Mouse (Mus musculus): ENCODE data around the gene Ralb.

The Ralb gene

DNA sequence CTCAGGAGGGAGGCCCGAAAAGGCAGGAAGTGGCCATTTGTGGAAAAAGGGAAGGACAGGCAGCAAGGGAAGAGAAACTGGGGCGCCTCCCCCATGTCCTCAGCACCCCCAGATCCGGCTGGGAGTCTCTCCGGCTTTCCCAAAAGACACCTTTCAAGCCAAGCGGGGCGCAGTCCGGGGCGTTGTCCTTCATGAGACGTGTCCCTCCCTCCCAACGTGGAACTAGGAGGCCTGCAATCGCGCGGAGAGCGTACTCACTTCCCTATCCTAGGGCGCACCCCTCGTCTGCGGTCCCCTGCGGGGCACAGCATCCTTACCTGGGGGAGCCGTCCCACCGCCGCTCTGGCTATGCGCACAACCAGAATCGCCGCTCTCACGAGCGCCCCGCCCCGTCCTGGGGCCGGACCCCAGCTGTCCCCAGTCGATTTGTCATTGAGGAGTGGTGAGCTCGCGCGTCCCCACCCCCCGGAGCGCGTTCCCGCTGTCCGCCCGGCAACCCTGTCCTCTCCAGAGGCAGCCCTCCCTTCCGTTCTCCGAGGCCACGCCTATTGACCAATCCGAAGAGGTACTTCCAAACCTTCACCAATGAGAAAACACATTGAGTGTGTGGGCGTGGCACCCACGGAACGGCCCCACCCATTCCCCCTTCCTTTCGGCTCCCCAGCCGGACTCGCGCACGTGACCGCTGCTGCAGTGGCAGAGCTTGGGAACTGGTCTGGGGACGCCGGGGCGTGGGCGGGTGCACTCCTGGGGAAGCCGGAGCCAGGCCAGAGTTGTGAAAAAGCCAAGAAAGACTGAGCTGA lies at the start of gene Ralb:
Gene Ralb, minus strand, starts transcription at position 535 of the 803 bp plus-strand sequence.
- peak; percentile 70 to 73 for DNase-seq (ENCODE audit: low spot score in 2 of 2)

- no peak for DNase-seq (ENCODE audit: low spot score in 2 of 2)
Measured at GRCm38 (mm10) chr1:119551651-119552050, 47.1 kb upstream of the Ralb start.

- no peak for DNase-seq (ENCODE audit: low spot score in 2 of 2)
Measured at GRCm38 (mm10) chr1:119550064-119550463, 45.5 kb upstream of the Ralb start.

- DNase-seq (ENCODE audit: low spot score in 2 of 2) = no peak
Measured at GRCm38 (mm10) chr1:119549327-119549689, 44.7 kb upstream of the Ralb start.

DNA sequence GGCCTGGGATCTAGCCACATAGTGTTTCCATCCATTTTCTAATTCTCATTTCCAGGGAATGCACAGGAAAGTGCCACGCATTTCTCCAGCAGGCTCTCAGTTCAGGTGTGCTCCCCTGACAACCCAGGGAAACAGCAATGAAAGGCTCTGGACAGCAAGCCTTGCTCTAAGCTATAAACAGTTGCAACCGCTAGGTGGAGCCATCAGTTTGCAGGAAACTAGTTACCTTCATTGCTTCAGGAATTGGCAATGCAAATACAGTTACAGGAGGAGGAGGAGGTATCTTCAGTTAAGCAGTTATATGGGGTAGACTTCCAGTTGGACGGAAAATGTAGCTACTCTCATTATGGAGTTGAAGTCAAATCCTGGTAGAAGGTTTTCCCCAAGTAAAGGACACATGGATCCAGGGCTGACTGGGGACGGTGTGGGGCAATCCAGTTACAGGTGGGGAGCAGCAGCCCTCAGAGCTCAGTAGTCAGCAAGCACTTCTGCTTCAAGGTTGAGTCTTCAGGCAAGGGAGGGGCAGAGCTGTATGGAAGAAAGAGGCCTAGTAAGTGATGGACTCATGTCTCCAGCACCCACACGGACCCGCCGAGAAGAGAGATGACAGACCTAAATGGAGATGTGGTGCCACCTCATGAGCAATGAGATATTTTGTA lies 44.2 kb upstream of the Ralb start:
- peak; percentile 31 to 62 for DNase-seq (ENCODE audit: low spot score in 2 of 2)

GRCm38 (mm10) chr1:119546490-119546889 lies 41.9 kb upstream of the Ralb start:
- DNase-seq (ENCODE audit: low spot score in 2 of 2) = no peak

GRCm38 (mm10) chr1:119545671-119546070 lies 41.1 kb upstream of the Ralb start:
- no peak for DNase-seq (ENCODE audit: low spot score in 2 of 2)

- no peak for DNase-seq (ENCODE audit: low spot score in 2 of 2)
Measured at GRCm38 (mm10) chr1:119545164-119545563, 40.6 kb upstream of the Ralb start.

GRCm38 (mm10) chr1:119544611-119545155 lies 40.1 kb upstream of the Ralb start:
- DNase-seq (ENCODE audit: low spot score in 2 of 2) = no peak

GRCm38 (mm10) chr1:119543316-119543715 lies 38.7 kb upstream of the Ralb start:
- no peak for DNase-seq (ENCODE audit: low spot score in 2 of 2)

DNA sequence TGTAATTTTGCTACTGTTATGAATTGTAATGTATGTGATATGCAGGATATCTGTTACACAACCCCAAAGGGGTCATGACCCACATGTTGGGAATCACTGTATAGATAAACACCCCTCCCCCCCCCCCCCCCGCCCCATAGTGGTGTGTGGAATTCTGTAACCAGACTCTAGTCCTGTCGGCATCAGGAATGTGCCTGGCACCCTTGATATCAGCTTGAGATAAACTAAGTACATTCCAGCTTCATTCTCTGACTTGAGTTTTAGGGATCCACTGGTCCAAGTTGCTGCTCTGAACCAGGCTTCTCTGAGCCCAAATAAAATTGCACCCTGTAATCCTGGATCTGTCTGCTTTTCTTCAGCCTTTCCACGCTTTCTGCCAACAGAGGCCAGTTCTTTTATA lies 37.0 kb upstream of the Ralb start:
- no peak for DNase-seq (ENCODE audit: low spot score in 2 of 2)

GRCm38 (mm10) chr1:119540836-119541557 lies 36.4 kb upstream of the Ralb start:
- DNase-seq (ENCODE audit: low spot score in 2 of 2) = no peak

DNA sequence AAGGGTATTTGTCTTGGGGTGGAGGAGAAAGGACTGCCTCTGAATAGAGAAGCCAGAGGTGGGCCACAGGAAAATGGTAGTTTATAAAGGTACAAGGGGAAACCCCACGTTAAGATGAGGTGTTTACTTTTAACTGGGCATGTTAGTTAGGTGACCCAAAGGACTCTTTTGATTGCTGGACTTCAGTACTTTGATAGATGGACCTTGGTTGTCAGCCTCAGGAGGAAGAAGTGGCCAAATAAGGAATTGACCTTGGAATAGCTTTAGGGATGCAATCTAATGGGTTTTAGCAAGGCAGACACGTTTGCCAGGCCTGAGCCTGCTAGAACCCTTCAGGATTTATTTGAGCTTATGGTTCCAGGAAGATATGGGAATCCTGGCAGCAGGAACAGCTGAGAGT lies 34.7 kb upstream of the Ralb start:
- no peak for DNase-seq (ENCODE audit: low spot score in 2 of 2)

DNA sequence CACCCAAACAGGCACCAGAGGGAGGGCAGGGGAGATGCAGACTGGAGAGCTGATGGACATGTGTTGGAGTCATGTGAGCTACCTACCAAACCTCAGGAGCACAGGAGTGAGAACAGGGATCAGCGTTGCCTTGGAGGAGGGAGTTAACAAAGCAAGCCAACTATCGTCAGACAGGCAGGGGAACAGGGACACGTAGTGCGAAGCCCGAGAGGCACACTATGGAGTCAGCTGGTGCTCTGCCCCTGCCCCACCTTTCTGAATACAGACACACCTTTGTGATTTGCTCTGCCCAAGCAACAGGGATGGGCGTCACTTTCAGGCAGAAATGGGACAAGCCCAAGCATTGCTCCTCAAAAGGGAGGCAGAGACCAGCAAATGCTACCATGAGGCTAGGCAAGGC lies 33.1 kb upstream of the Ralb start:
- no peak for DNase-seq (ENCODE audit: low spot score in 2 of 2)

DNA sequence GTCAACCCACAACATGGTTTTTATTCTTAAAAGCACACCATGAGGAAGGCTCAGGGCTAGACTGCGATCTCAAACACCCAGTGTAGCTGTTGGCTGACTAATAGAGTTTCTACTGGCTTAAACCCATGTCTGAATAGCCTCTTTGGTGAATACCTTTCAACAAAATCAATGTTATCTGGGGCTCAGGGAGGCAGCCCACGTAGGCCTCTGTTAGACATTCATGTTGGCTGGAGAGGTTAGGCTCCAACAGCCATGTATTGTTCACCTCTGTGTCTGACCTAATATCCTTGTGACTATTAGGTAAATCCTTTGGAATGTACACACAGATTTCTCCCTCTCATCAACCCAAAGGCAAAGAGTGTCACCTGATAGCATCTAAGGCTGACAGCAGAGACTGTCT lies 31.5 kb upstream of the Ralb start:
- DNase-seq (ENCODE audit: low spot score in 2 of 2) = no peak

- no peak for DNase-seq (ENCODE audit: low spot score in 2 of 2)
Measured at GRCm38 (mm10) chr1:119534341-119534740, 29.7 kb upstream of the Ralb start.

DNA sequence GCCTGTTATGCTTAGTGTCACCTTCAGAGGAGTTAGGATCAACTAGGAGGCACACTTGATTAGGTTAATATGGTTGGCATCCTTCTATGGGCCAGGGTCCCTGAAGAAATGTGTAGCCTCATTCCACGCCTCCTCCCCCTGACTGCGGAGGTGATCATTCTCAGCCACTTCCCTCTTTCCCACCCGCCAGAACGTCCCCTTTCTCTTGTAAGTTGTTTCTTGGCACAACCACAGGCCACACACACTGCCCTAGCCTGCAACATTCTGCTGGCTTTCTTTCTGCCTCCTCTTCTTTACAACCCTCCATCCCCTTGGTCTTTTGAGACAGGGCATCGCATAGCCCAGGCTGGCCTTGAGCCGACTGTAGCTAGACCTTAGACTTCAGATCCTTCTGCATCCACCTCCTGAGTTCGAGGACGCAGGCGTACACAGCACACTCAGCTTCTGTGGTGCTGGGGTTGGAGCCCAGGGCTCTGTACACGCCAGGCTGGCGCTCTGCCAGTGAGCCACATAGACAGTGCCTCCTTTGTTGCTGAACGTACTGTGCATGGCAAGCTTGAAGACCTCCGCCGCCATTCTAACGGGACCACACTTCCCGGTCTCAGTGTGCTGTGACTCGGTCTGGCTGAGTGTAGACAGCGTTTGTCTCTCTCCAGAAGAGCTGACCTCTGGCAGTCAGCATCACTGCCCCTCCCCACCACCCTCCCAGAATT lies 28.7 kb upstream of the Ralb start:
- no peak for DNase-seq (ENCODE audit: low spot score in 2 of 2)

GRCm38 (mm10) chr1:119532165-119532564 lies 27.6 kb upstream of the Ralb start:
- DNase-seq (ENCODE audit: low spot score in 2 of 2) = no peak

DNA sequence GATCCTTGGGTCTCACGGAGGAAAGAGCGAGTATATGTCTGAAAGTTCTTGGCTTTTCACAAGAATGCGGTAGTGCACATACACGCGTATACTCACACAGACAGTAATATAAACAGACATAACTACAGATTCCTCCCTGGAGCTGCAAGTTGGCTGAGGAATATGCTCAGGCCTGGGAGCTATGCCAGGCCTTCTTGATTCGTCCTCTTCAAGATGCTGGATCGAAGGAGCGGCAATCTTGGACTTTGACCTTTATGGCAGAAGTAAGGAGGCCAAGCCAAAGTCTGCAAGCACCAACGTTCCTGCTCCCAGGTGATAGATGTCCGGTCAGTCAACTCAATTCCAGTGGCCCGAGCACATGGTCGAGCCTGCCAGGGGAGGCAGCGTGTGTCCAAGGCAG lies 26.3 kb upstream of the Ralb start:
- no peak for DNase-seq (ENCODE audit: low spot score in 2 of 2)

GRCm38 (mm10) chr1:119525689-119526591 lies 21.3 kb upstream of the Ralb start, which contains the start of gene Tmem185b:
TSS of gene Tmem185b (plus strand) at chr1:119526160.
- peak; percentile 65 to 78 for DNase-seq (ENCODE audit: low spot score in 2 of 2)

GRCm38 (mm10) chr1:119525004-119525444 lies 20.4 kb upstream of the Ralb start:
- no peak for DNase-seq (ENCODE audit: low spot score in 2 of 2)

Data from spleen, postnatal 14 days (tissue).